Mouse (Mus musculus) intestine, embryonic 16.5 days (tissue): ENCODE results near the gene Mon2. TPM values are rescaled to one million over a fixed set of nuclear protein-coding genes. Genes with fewer than 3 reads are reported as not detected.
"Not testable (repeated sequence)": the region's sequence is repeated elsewhere in the genome, so short reads cannot be mapped to it uniquely, and the experiment has no call there.

ENCODE experiments used
- ATAC-seq: fragments of 200-750 bp; cut with Nextera tagmentation; 2 replicates; pipeline ENCODE4 v1.8.0; 2017; ENCODE audit warnings: moderate TSS enrichment, moderate library complexity
- H3K27ac ChIP-seq: fragments of 300-500 bp; sonication (generic); 2 replicates; pipeline ENCODE4 v1.5.1; 2014; ENCODE audit warnings: mild to moderate bottlenecking, low read length
- H3K27me3 ChIP-seq: fragments of 300-500 bp; sonication (generic); replicated peaks from 2 replicates; pipeline ENCODE4 v1.6.1; 2014; ENCODE audit warnings: low read length, control low read depth, mixed read lengths; ENCODE audit not compliant: control insufficient read depth, insufficient read depth
- H3K36me3 ChIP-seq: fragments of 300-500 bp; sonication (generic); 2 replicates; pipeline ENCODE4 v1.6.1; 2014; ENCODE audit warnings: low read length, control low read depth; ENCODE audit not compliant: control insufficient read depth, insufficient read depth
- H3K4me1 ChIP-seq: fragments of 300-500 bp; sonication (generic); 2 replicates; pipeline ENCODE4 v1.6.1; 2014; ENCODE audit warnings: low read length, control low read depth, mixed read lengths; ENCODE audit not compliant: control insufficient read depth, insufficient read depth
- H3K4me2 ChIP-seq: fragments of 300-500 bp; sonication (generic); 2 replicates; pipeline ENCODE4 v1.6.1; 2014; ENCODE audit warnings: low read depth, low read length, control low read depth
- H3K4me3 ChIP-seq: fragments of 300-500 bp; sonication (generic); 2 replicates; pipeline ENCODE4 v1.5.1; 2014; ENCODE audit warnings: mild to moderate bottlenecking, low read length
- H3K9ac ChIP-seq: fragments of 300-500 bp; sonication (generic); 2 replicates; pipeline ENCODE4 v1.6.1; 2014; ENCODE audit warnings: low read depth, low read length
- H3K9me3 ChIP-seq: fragments of 300-500 bp; sonication (generic); 2 replicates; pipeline ENCODE4 v1.6.1; 2016; ENCODE audit warnings: low read length, control low read depth; ENCODE audit not compliant: control insufficient read depth
- WGBS: fragments of 180-500 bp; shearing (Covaris S2); extraction: QIAGEN DNeasy Blood & Tissue Kit; methylation state at CpG from one replicate; pipeline ENCODE4 v1.1.7; 2014; 5-methylcytosine and 5-hydroxymethylcytosine counted together
- polyA plus RNA-seq: library from polyadenylated mRNA; unstranded; fragments of >200 nt; fragmentation: Nextera tagmentation; extraction: Ambion mirVana; gene quantifications from 2 replicates; pipeline ENCODE4 v1.2.1, GENCODE M21; 2015

Gene Mon2
- polyA plus RNA-seq, 1 experiment from 2014 or later = 11.7 TPM

DNA sequence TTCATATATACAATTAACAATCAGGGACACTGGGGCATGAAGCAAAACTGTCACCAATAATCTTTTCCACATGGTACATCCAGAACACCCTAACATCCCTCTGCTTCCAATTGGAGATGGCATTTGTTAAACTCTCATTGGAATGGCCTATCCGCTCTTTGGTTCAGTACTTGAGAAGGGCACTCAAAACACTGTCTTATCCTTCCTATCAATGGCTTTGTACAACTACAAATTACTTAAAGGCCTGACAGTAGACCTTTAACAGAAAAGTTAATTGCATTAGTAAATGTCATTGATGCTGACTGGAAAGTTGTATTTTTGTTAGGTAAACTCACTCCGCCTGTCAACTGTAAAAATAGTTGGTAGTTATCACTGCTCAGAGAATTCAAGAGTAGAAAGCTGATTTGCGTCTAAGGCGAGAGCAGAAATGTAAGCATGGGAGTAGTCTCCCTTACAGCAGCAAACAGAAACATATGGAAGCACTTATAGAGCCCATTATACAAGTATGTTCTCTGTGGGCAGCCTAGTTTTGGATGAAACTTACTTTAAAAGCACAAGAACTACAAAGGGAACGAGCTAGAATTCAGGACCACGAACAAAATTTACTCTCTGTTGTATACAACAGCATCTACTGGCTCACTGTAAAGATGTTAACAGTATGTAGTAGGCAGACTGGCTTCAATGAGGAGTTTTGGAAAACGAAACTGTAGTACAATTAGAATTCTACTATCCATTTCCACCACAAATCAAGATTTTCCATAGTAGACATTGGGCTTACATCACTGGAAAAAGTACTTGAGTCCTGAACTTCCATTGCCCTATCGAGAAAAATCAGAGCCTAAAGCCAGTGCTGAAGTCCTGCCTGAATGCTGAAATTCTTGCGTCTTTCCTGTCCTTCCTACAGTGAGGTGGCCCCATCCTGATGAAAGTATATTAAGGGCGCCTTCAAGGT is 92.5 kb downstream of the Mon2 start:
- peak overlapping the region; percentile 68 for H3K27ac ChIP-seq
- peaks cover 21% of the 10 kb centered on the region for H3K4me1 ChIP-seq
- H3K4me3 ChIP-seq = peak overlapping the region; percentile 90
- peak overlapping the region; percentile 63 for H3K4me2 ChIP-seq
- H3K36me3 ChIP-seq = peaks cover 10% of the 10 kb centered on the region; the same call in 1 of the 2 replicates
- H3K27me3 ChIP-seq = no peaks in the 10 kb centered on the region
- ATAC-seq = no peak
- peak overlapping the region; percentile 99 for H3K9ac ChIP-seq
- 33% methylated on average over 10 of the region's 10 CpGs for WGBS
- H3K9me3 ChIP-seq = no peaks in the 10 kb centered on the region

DNA sequence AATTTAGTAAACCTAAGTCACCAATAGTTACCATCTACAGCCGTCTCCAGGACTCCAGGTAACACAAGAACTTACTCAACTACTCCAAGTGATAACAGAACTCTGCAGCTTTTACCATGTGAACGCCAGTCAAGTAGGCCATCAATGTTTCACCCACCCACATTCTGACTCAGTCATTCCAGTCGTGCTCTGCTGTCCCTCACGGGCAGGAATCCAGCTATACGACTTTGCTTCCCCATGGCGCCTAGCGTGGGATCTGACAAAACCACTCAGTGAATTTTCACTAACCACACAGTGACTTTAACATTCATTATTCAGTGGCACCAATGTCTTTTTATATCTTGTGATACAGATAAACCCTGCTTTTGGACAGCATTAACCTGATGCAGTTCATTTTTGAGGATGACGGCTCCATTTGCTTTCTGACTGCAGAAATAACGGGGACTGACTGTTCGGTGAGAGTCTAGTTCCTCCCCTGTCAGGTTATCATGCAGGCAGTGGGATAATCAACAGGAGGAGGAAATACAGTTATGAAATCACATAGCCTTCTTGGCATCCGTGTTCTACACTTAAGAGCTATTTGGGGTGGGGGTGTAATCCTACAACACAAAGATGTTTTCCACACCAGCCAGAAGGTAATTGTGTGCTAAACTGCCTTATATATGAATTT is 93.3 kb downstream of the Mon2 start:
- peak overlapping the region; percentile 10; the same call in 1 of the 2 replicates for H3K9ac ChIP-seq
- ATAC-seq = no peak
- peak overlapping the region; percentile 90 for H3K4me3 ChIP-seq
- peaks cover 19% of the 10 kb centered on the region for H3K4me1 ChIP-seq
- whole genome bisulfite sequencing = 75% methylated on average over 11 of the region's 11 CpGs
- no peak overlapping the region for H3K27ac ChIP-seq
- peak overlapping the region; percentile 63 for H3K4me2 ChIP-seq
- H3K27me3 ChIP-seq = no peaks in the 10 kb centered on the region
- peaks cover 10% of the 10 kb centered on the region; the same call in 1 of the 2 replicates for H3K36me3 ChIP-seq
- H3K9me3 ChIP-seq = no peaks in the 10 kb centered on the region

DNA sequence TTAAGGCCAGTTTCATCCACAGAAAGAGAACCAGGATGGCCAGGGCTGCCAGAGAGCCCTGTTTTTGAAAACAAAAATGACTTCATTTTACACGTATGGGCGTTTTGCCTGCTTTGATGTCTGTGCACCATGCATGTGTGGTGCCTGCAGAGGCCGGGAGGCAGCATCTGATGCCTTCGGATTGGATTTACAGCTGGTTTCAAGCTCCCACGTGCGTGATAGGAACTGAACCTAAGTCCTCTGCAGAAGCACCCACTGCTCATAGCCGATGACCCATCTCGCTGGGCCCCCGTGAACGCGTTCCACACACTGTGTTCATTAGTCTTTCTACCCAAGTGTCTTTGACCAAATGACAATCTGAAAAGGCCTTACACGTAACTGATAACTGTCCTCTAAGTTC is 96.2 kb downstream of the Mon2 start:
- no peak for ATAC-seq
- 93% methylated on average over 12 of the region's 12 CpGs for WGBS

DNA sequence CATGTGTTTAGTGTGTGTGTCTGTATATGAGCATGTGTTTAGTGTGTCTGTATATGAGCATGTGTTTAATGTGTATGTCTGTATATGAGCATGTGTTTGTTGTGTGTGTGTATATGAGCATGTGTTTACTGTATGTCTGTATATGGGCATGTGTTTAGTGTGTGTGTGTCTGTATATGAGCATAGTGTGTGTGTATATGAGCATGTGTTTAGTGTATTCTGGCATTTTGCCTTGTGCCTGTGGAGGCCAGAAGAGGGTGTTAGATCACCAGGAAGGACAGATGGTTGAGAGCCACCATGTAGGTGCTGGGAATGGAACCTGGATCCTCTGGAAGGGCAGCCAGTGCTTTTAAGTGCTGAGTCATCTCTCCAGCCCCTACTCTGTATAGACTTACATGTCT is 96.9 kb downstream of the Mon2 start:
- Histone ChIP-seq H3K4me1 (peaks cover 8% of the 10 kb centered on the region; the same call in 1 of the 2 replicates), H3K9ac (no peak overlapping the region), H3K9me3 (no peaks in the 10 kb centered on the region), H3K4me3 (no peak overlapping the region), H3K4me2 (no peak overlapping the region), H3K27me3 (no peaks in the 10 kb centered on the region), H3K27ac (no peak overlapping the region), H3K36me3 (peaks cover 10% of the 10 kb centered on the region; the same call in 1 of the 2 replicates)
- no peak for ATAC-seq

More for the DNA sequence above, 96.2 kb downstream of the Mon2 start:
- Histone ChIP-seq H3K27ac (no peak overlapping the region), H3K9ac (no peak overlapping the region), H3K4me3 (no peak overlapping the region), H3K9me3 (no peaks in the 10 kb centered on the region), H3K36me3 (peaks cover 10% of the 10 kb centered on the region; the same call in 1 of the 2 replicates), H3K4me2 (no peak overlapping the region), H3K27me3 (no peaks in the 10 kb centered on the region), H3K4me1 (peaks cover 8% of the 10 kb centered on the region; the same call in 1 of the 2 replicates)

DNA sequence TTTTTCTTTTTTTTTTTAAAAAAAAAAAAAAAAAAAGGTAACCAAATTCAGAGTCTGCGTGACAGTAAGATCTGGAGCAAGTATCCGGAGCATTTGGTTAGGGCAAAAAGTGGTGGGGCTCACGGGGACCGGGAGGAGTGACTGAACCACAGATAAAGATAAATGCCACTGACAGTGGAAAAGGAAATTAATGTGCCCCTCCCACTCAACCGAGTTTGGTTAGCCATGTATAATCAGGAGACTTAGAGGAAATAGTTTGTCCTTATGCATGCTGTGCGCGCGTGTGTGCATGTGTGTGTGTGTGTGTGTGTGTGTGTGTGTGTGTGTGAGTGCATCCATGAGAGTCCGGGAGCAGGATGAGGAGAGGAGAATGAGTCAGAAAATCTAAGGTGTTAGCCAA is 100.3 kb downstream of the Mon2 start:
- no peaks in the 10 kb centered on the region for H3K27me3 ChIP-seq
- H3K4me2 ChIP-seq = no peak overlapping the region
- 69% methylated on average over 9 of the region's 9 CpGs for WGBS
- H3K4me1 ChIP-seq = no peaks in the 10 kb centered on the region
- H3K4me3 ChIP-seq = no peak overlapping the region
- no peak overlapping the region for H3K9ac ChIP-seq
- H3K27ac ChIP-seq = no peak overlapping the region
- no peaks in the 10 kb centered on the region for H3K9me3 ChIP-seq
- H3K36me3 ChIP-seq = 0 out of 2 replicates have a peak, but pooled peaks cover 5% of the 10 kb centered on the region
- no peak for ATAC-seq

DNA sequence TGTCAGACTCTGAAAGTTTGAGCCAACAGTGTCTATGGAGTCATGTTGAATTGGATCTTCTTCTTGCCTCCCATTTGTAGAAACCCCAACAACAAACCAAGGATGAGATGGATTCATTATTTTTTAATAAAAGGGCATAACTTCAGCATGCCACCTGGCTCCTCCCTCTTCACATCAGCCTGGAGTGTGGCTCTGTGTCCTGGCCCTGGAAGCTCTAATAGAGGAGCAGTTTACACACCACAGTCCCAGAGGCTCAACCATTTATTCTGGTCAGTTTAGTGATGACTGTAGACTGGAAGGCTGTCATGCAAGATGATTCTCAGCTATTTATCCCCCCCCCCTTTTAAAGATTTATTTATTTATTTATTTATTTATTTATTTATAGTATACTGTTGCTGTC is 103.1 kb downstream of the Mon2 start:
- Histone ChIP-seq H3K9ac (no peak overlapping the region), H3K4me3 (no peak overlapping the region), H3K27ac (no peak overlapping the region), H3K4me2 (no peak overlapping the region), H3K36me3 (no peaks in the 10 kb centered on the region), H3K4me1 (no peaks in the 10 kb centered on the region), H3K27me3 (no peaks in the 10 kb centered on the region), H3K9me3 (no peaks in the 10 kb centered on the region)
- ATAC-seq = no peak

DNA sequence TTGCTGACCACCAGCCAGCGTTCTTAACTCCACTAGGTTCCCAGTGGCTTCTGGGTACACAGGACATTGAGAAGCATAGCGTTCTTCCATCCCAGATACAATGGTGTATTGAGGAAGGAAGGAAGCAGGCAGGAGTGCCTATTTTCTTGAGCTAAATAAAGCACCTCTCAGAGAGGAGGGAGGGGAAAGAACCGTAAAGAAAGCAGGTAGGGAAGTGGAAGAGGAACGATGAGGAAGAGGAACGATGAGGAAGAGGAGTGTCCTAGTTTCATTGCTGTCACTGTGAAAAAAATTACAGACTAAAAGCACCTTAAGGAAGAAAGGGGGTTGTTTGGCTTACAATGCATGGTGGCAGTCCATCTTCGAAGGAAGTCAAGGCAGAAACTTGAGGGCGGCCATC is 106.1 kb downstream of the Mon2 start:
- no peak for ATAC-seq
- no peak overlapping the region for H3K4me2 ChIP-seq
- WGBS = 83% methylated on average over 7 of the region's 7 CpGs
- no peaks in the 10 kb centered on the region for H3K9me3 ChIP-seq
- H3K27ac ChIP-seq = no peak overlapping the region
- H3K36me3 ChIP-seq = no peaks in the 10 kb centered on the region
- H3K4me1 ChIP-seq = no peaks in the 10 kb centered on the region
- no peak overlapping the region for H3K4me3 ChIP-seq
- H3K9ac ChIP-seq = no peak overlapping the region
- H3K27me3 ChIP-seq = no peaks in the 10 kb centered on the region

DNA sequence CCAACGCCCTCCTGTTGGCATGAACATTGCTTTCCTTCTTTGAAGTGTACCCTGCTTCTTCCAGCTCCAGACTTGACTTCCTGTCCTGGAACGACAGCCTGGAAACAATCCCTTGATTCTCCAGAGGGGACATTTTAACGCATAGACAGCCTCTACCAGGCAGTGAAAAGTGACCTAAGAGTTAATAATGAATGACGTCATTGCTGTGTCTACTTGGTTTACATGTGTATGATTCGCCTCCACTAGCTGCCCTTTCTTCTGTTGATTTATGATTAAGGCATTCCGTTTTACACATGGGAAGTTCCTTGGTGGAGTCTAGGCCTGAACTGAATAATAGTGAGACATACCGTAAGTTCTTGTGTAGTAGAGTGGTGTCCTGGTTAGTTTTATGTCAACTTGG is 109.9 kb downstream of the Mon2 start:
- no peak overlapping the region for H3K27ac ChIP-seq
- H3K27me3 ChIP-seq = no peaks in the 10 kb centered on the region
- no peak overlapping the region for H3K4me2 ChIP-seq
- 45% methylated on average over 7 of the region's 7 CpGs for WGBS
- H3K9me3 ChIP-seq = no peaks in the 10 kb centered on the region
- no peaks in the 10 kb centered on the region for H3K36me3 ChIP-seq
- 0 out of 2 replicates have a peak, but pooled peaks cover 2% of the 10 kb centered on the region for H3K4me1 ChIP-seq
- no peak; the same call in 1 of the 2 replicates for ATAC-seq
- H3K4me3 ChIP-seq = no peak overlapping the region
- H3K9ac ChIP-seq = no peak overlapping the region

DNA sequence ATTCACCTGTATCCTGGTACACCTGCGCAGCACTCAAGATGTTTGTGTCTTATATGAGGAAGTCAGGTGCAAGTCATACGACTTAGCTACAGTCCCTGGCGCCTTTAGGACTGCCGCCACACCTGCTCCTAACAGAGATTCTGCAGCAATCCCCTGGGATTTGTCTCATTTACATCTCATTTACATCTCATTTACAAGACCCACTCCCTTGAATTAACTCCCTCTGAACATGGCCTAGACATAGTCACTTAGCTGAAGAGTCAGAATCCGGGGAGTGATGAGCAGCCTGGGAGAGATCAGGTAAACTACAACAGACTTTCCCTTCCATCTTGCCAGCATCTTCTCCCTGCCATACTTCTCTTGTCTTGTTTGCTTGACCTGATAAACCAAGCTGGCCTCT is 110.7 kb downstream of the Mon2 start:
- H3K27me3 ChIP-seq, H3K9me3 ChIP-seq, H3K27ac ChIP-seq, H3K9ac ChIP-seq, ATAC-seq, H3K36me3 ChIP-seq, H3K4me3 ChIP-seq, H3K4me2 ChIP-seq, H3K4me1 ChIP-seq: not testable (repeated sequence)
- WGBS = 90% methylated on average over 4 of the region's 5 CpGs
